Mouse (Mus musculus): Measurements from ENCODE around the gene Upb1.

Upb1 gene

GRCm38 (mm10) chr10:75424498-75424901, 23.6 kb downstream of the Upb1 start:
- no peak for DNase-seq (ENCODE audit: extremely low read depth, low read depth)

- no peak for DNase-seq (ENCODE audit: extremely low read depth, low read depth)
Measured at GRCm38 (mm10) chr10:75428049-75429003, 27.4 kb downstream of the Upb1 start.

- no peak for DNase-seq (ENCODE audit: extremely low read depth, low read depth)
Measured at GRCm38 (mm10) chr10:75429004-75429380, 28.1 kb downstream of the Upb1 start.

- DNase-seq (ENCODE audit: extremely low read depth, low read depth), result no peak
Measured at GRCm38 (mm10) chr10:75429522-75430146, 28.7 kb downstream of the Upb1 start.

GRCm38 (mm10) chr10:75430147-75430537, 29.2 kb downstream of the Upb1 start:
- no peak for DNase-seq (ENCODE audit: extremely low read depth, low read depth)

- no peak for DNase-seq (ENCODE audit: extremely low read depth, low read depth)
Measured at GRCm38 (mm10) chr10:75430633-75431032, 29.7 kb downstream of the Upb1 start.

GRCm38 (mm10) chr10:75436604-75437217, 35.8 kb downstream of the Upb1 start:
- peak; percentile 60 for DNase-seq (ENCODE audit: extremely low read depth, low read depth)

GRCm38 (mm10) chr10:75437284-75437683, 36.4 kb downstream of the Upb1 start:
- no peak for DNase-seq (ENCODE audit: extremely low read depth, low read depth)

GRCm38 (mm10) chr10:75438132-75438810, 37.4 kb downstream of the Upb1 start:
- no peak for DNase-seq (ENCODE audit: extremely low read depth, low read depth)

GRCm38 (mm10) chr10:75439211-75439811, 38.4 kb downstream of the Upb1 start:
- no peak for DNase-seq (ENCODE audit: extremely low read depth, low read depth)

- no peak for DNase-seq (ENCODE audit: extremely low read depth, low read depth)
Measured at GRCm38 (mm10) chr10:75440756-75441155, 39.8 kb downstream of the Upb1 start.

- no peak for DNase-seq (ENCODE audit: extremely low read depth, low read depth)
Measured at GRCm38 (mm10) chr10:75441800-75442199, 40.9 kb downstream of the Upb1 start.

- DNase-seq (ENCODE audit: extremely low read depth, low read depth), result no peak
Measured at GRCm38 (mm10) chr10:75443017-75443416, 42.1 kb downstream of the Upb1 start.

GRCm38 (mm10) chr10:75444111-75444826, 43.4 kb downstream of the Upb1 start:
- no peak for DNase-seq (ENCODE audit: extremely low read depth, low read depth)

- DNase-seq (ENCODE audit: extremely low read depth, low read depth), result no peak
Measured at GRCm38 (mm10) chr10:75445030-75445429, 44.1 kb downstream of the Upb1 start.

GRCm38 (mm10) chr10:75446501-75447083, 45.7 kb downstream of the Upb1 start:
- DNase-seq (ENCODE audit: extremely low read depth, low read depth), result no peak

GRCm38 (mm10) chr10:75447489-75447888, 46.6 kb downstream of the Upb1 start:
- DNase-seq (ENCODE audit: extremely low read depth, low read depth), result no peak

GRCm38 (mm10) chr10:75448806-75449420, 48.0 kb downstream of the Upb1 start:
- DNase-seq (ENCODE audit: extremely low read depth, low read depth), result no peak

GRCm38 (mm10) chr10:75450331-75450730, 49.4 kb downstream of the Upb1 start:
- DNase-seq (ENCODE audit: extremely low read depth, low read depth), result no peak

Data from MEL-GATA-1-ER (cell line).